Mouse (Mus musculus): ENCODE data around the gene Vwa8. TPM values are rescaled to one million over a fixed set of nuclear protein-coding genes. Genes with fewer than 3 reads are reported as not detected.

The Vwa8 gene
- polyA plus RNA-seq, 1 experiment from 2014 or later: 13.3 TPM

DNA sequence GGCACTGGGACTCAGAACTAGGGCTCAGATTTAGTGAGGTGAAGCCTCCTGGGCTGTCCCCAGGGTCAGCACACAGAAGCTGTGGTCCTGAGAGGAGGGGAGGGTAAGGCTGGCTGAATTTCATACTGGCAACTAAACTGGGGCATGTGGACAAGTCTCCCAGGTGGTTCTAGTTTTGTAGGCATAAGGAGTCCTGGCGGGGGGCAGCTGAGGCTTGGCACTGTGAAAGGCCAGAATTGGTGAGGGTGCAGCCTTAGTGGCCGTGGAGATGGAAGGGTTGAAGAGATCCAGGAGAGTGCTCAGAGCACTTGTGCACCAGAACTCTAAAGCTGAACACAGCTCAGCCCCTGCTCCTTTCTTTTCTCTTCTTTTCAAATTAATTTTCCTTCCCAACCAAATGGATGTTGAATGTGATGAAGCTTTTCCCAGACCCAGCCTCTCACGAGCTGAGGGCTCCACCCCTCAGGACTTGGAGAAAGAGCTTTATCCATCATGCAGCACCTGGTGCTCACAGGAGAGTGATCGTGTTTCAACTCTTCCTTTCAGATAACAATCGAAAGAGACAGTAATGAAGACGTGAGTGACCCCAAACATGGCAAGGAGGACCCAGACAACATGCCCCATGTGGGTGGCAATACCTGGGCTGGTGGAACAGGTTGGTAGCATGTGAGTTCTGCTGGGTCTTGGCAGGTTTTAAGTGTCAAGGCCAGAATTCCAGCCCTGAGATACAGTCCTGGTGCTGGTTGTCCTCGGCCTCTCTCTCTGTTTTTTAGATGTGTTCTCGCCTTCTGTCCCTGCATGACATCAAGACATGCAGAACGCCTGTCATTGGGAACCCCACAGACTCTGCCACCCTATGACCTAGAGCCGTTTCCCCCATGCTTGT lies 307.9 kb downstream of the Vwa8 start:
- DNase-seq (ENCODE audit: low spot score): no peak
- H3K36me3 ChIP-seq (ENCODE audit: control insufficient read depth, insufficient read depth, low read length): no peaks in the 10 kb centered on the region
- ATAC-seq (replicated peaks; ENCODE audit: low FRiP score, low TSS enrichment, low read depth): no peak
- H3K4me2 ChIP-seq (ENCODE audit: low read length): no peak overlapping the region
- H3K4me3 ChIP-seq (ENCODE audit: low read depth, low read length): no peak overlapping the region
- no peaks in the 10 kb centered on the region for H3K27me3 ChIP-seq (replicated peaks; ENCODE audit: control insufficient read depth, insufficient read depth, low read length)
- 62% methylated on average over 10 of the region's 10 CpGs for WGBS
- H3K9me3 ChIP-seq (ENCODE audit: control insufficient read depth, low read length): no peaks in the 10 kb centered on the region
- H3K27ac ChIP-seq (ENCODE audit: low read depth): no peak overlapping the region
- H3K4me1 ChIP-seq (replicated peaks; ENCODE audit: control insufficient read depth, insufficient read depth, low read length): peaks cover 10% of the 10 kb centered on the region; the same call in 1 of the 2 replicates
- no peak overlapping the region for H3K9ac ChIP-seq (ENCODE audit: low read length)

DNA sequence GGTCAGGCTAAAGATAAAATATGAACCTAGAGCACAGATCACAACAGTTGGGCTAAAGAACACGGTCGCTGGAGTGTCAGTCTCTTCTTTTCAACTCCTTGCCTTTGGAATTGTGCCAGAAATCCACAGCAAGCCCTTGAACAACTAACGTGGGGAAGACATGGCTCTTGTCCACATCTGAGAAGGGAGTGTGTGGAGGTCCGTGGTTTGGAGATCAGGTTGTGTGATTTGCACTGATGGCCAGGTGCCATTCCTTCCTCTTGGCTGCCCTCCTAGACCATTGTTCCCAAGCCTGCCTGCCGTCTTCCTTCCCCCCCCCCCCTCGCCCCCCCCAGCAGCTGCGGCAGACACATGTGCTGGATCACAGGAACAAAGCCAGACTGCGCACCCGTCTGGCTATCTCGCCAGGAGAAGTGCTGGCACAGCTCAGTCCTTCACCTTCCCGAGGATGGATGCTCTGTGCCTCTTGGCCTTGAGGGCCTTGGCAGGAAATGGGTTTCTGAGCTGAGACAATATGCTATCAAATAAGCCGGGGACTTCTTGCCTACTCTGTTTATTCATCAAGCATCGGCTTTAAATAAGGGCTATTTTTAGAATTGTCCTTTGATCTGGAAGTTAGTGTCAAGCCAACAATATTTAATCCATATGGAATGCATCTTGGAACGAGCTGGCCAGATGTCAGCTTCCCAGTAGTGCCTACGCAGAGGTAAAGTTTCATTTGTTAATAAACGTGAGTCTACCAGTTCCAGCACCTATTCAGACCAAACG lies 308.8 kb downstream of the Vwa8 start:
- DNase-seq (ENCODE audit: low spot score) (no peak), ATAC-seq (replicated peaks; ENCODE audit: low FRiP score, low TSS enrichment, low read depth) (0 out of 2 replicates have a peak, but pooled peaks have one; percentile 37)
- H3K4me3 ChIP-seq (ENCODE audit: low read depth, low read length): no peak overlapping the region
- no peak overlapping the region for H3K9ac ChIP-seq (ENCODE audit: low read length)
- no peak overlapping the region; the same call in 1 of the 2 replicates for H3K27ac ChIP-seq (ENCODE audit: low read depth)
- no peaks in the 10 kb centered on the region for H3K27me3 ChIP-seq (replicated peaks; ENCODE audit: control insufficient read depth, insufficient read depth, low read length)
- H3K36me3 ChIP-seq (ENCODE audit: control insufficient read depth, insufficient read depth, low read length): no peaks in the 10 kb centered on the region
- H3K9me3 ChIP-seq (ENCODE audit: control insufficient read depth, low read length): no peaks in the 10 kb centered on the region
- peaks cover 10% of the 10 kb centered on the region; the same call in 1 of the 2 replicates for H3K4me1 ChIP-seq (replicated peaks; ENCODE audit: control insufficient read depth, insufficient read depth, low read length)
- WGBS: 25% methylated on average over 16 of the region's 17 CpGs
- no peak overlapping the region for H3K4me2 ChIP-seq (ENCODE audit: low read length)

DNA sequence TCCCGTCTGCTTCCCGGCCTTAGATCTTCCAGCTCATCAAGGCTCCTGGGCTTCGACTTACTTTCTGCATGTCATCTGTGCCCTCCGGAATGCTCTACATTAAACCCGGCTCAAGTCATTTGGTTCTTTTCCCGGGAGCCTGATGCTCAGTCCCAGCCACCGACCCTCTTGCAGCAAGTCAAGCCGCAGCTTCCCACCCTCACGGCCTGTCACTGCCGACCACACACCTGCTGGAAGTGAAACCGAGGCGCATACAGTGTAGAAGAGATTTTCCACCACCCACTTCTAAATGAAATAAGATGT lies 309.3 kb downstream of the Vwa8 start:
- no peak overlapping the region for H3K4me2 ChIP-seq (ENCODE audit: low read length)
- H3K4me3 ChIP-seq (ENCODE audit: low read depth, low read length): no peak overlapping the region
- DNase-seq (ENCODE audit: low spot score) (no peak), ATAC-seq (replicated peaks; ENCODE audit: low FRiP score, low TSS enrichment, low read depth) (no peak)
- WGBS: 73% methylated on average over 12 of the region's 12 CpGs
- no peak overlapping the region; the same call in 1 of the 2 replicates for H3K27ac ChIP-seq (ENCODE audit: low read depth)
- H3K9ac ChIP-seq (ENCODE audit: low read length): no peak overlapping the region
- no peaks in the 10 kb centered on the region for H3K27me3 ChIP-seq (replicated peaks; ENCODE audit: control insufficient read depth, insufficient read depth, low read length)
- H3K4me1 ChIP-seq (replicated peaks; ENCODE audit: control insufficient read depth, insufficient read depth, low read length): peaks cover 10% of the 10 kb centered on the region; the same call in 1 of the 2 replicates
- H3K36me3 ChIP-seq (ENCODE audit: control insufficient read depth, insufficient read depth, low read length): no peaks in the 10 kb centered on the region
- no peaks in the 10 kb centered on the region for H3K9me3 ChIP-seq (ENCODE audit: control insufficient read depth, low read length)

DNA sequence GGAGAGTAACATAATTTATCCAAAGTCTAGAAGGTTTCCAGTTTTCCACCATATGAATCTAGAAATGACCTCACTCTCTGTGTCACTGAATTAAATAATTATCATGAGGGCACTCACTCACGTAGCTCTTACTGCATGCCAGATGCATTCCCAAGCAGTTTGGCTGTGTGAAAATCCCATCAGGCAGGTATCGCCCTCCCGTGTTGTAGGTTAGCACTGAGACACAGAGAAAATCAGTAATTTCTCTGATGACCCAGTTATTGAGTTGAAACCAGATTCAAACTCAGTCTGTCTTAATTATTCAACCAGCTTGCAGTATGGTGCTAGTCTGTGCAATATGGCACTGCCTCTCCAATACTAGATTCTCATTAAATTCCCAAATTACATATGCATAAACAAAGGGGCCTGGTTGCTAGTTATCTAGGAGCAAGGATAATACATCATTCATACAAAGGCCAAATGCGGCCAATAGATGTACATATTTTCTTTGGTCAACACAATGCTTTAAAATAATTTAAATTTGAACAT lies 309.9 kb downstream of the Vwa8 start:
- Histone ChIP-seq H3K36me3 (ENCODE audit: control insufficient read depth, insufficient read depth, low read length) (no peaks in the 10 kb centered on the region), H3K27ac (ENCODE audit: low read depth) (no peak overlapping the region), H3K4me3 (ENCODE audit: low read depth, low read length) (no peak overlapping the region), H3K27me3 (replicated peaks; ENCODE audit: control insufficient read depth, insufficient read depth, low read length) (no peaks in the 10 kb centered on the region), H3K4me1 (replicated peaks; ENCODE audit: control insufficient read depth, insufficient read depth, low read length) (peaks cover 10% of the 10 kb centered on the region; the same call in 1 of the 2 replicates), H3K9ac (ENCODE audit: low read length) (no peak overlapping the region), H3K9me3 (ENCODE audit: control insufficient read depth, low read length) (no peaks in the 10 kb centered on the region), H3K4me2 (ENCODE audit: low read length) (no peak overlapping the region)
- ATAC-seq (replicated peaks; ENCODE audit: low FRiP score, low TSS enrichment, low read depth): no peak
- 84% methylated on average over 4 of the region's 4 CpGs for WGBS
- DNase-seq (ENCODE audit: low spot score): no peak

DNA sequence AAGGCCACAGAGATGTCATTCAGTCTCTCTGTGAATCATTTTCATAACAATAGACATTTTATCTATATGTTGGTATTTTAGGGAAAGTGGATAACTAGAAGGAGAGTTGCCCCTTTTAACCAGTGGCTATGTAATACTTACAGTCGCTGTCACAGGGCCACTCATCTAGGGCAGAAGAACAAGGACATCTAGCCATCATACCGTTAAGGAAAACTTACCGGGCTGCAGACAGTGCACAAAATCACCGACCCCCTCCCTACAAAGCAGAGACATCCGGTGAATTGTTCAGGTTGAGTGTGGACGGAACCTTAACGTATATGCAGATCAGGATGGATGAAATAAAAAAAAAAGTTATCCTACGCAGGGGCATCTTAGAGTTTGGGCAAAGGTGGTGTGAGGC lies 310.6 kb downstream of the Vwa8 start:
- H3K27ac ChIP-seq (ENCODE audit: low read depth): no peak overlapping the region
- DNase-seq (ENCODE audit: low spot score): no peak
- WGBS: 94% methylated on average over 8 of the region's 8 CpGs
- H3K36me3 ChIP-seq (ENCODE audit: control insufficient read depth, insufficient read depth, low read length): no peaks in the 10 kb centered on the region
- H3K4me3 ChIP-seq (ENCODE audit: low read depth, low read length): no peak overlapping the region
- H3K4me1 ChIP-seq (replicated peaks; ENCODE audit: control insufficient read depth, insufficient read depth, low read length): peaks cover 10% of the 10 kb centered on the region; the same call in 1 of the 2 replicates
- H3K4me2 ChIP-seq (ENCODE audit: low read length): no peak overlapping the region
- ATAC-seq (replicated peaks; ENCODE audit: low FRiP score, low TSS enrichment, low read depth): no peak
- no peaks in the 10 kb centered on the region for H3K9me3 ChIP-seq (ENCODE audit: control insufficient read depth, low read length)
- no peak overlapping the region for H3K9ac ChIP-seq (ENCODE audit: low read length)
- H3K27me3 ChIP-seq (replicated peaks; ENCODE audit: control insufficient read depth, insufficient read depth, low read length): no peaks in the 10 kb centered on the region

DNA sequence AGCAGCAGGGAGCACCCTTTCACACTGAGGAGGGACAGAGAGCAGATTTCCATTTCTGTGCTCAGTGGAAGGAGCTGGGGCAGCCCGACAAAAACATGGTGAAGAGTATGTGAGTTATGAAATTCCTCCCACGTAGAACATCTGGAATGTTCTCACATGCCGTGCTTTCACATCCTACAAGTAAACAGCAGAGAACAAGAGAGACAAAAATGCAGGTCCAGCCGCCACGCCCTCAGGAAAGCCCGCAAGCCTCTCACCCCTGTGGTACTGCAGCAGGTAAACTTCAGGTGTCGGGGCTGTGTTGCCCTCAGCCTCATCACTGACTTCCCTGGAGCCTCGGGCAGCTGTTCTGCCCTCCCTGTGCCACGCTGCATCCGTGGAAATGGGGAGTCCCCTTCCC lies 311.6 kb downstream of the Vwa8 start:
- H3K9ac ChIP-seq (ENCODE audit: low read length): no peak overlapping the region
- no peaks in the 10 kb centered on the region for H3K9me3 ChIP-seq (ENCODE audit: control insufficient read depth, low read length)
- ATAC-seq (replicated peaks; ENCODE audit: low FRiP score, low TSS enrichment, low read depth): no peak
- peaks cover 10% of the 10 kb centered on the region; the same call in 1 of the 2 replicates for H3K4me1 ChIP-seq (replicated peaks; ENCODE audit: control insufficient read depth, insufficient read depth, low read length)
- H3K36me3 ChIP-seq (ENCODE audit: control insufficient read depth, insufficient read depth, low read length): no peaks in the 10 kb centered on the region
- WGBS: 69% methylated on average over 10 of the region's 10 CpGs
- no peak overlapping the region for H3K4me2 ChIP-seq (ENCODE audit: low read length)
- no peak overlapping the region for H3K4me3 ChIP-seq (ENCODE audit: low read depth, low read length)
- no peaks in the 10 kb centered on the region for H3K27me3 ChIP-seq (replicated peaks; ENCODE audit: control insufficient read depth, insufficient read depth, low read length)
- no peak for DNase-seq (ENCODE audit: low spot score)
- H3K27ac ChIP-seq (ENCODE audit: low read depth): no peak overlapping the region

DNA sequence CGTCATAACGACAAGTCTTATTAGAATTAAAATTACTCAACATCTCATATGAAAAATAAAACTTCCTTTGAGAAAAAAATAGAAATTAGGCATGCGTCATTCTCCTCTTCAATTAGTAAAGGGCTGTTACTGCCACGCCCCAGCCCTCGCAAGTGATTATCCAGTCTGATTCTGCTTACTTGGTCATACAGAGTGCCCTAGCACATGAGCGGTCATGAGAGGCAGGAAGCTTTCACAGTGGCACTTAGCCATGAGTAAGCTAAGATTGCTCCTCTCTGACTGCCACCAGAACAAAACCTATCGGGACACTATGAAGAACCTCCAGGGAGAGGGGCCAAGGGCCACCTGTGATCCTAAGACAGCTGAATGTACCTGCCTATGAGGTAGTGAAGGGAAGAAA lies 312.1 kb downstream of the Vwa8 start:
- ATAC-seq (replicated peaks; ENCODE audit: low FRiP score, low TSS enrichment, low read depth) (no peak), DNase-seq (ENCODE audit: low spot score) (no peak)
- H3K4me1 ChIP-seq (replicated peaks; ENCODE audit: control insufficient read depth, insufficient read depth, low read length): peaks cover 10% of the 10 kb centered on the region; the same call in 1 of the 2 replicates
- H3K27ac ChIP-seq (ENCODE audit: low read depth): no peak overlapping the region
- H3K4me2 ChIP-seq (ENCODE audit: low read length): no peak overlapping the region
- H3K9me3 ChIP-seq (ENCODE audit: control insufficient read depth, low read length): no peaks in the 10 kb centered on the region
- no peaks in the 10 kb centered on the region for H3K27me3 ChIP-seq (replicated peaks; ENCODE audit: control insufficient read depth, insufficient read depth, low read length)
- no peak overlapping the region for H3K4me3 ChIP-seq (ENCODE audit: low read depth, low read length)
- H3K9ac ChIP-seq (ENCODE audit: low read length): no peak overlapping the region
- 89% methylated on average over 7 of the region's 7 CpGs for WGBS
- no peaks in the 10 kb centered on the region for H3K36me3 ChIP-seq (ENCODE audit: control insufficient read depth, insufficient read depth, low read length)

DNA sequence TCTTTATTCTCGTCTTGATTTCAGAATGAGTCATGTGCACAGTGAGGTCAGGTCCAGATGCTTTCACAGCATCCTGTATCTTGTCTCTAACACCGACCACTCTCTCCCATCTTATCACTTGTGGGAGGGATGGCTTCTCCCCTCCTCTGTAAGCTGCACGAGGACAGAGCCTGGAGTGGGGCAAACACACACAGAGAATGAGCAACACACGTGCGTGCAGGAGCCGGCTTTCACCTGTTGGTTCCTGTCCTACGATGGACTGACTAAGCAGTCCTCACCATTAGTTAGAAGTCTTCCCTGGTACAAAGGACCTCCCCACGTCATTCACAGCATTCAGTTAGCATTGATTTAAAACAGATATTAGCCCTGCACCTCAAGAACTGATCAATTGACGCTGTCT lies 312.9 kb downstream of the Vwa8 start:
- no peaks in the 10 kb centered on the region for H3K9me3 ChIP-seq (ENCODE audit: control insufficient read depth, low read length)
- peaks cover 10% of the 10 kb centered on the region; the same call in 1 of the 2 replicates for H3K4me1 ChIP-seq (replicated peaks; ENCODE audit: control insufficient read depth, insufficient read depth, low read length)
- H3K27me3 ChIP-seq (replicated peaks; ENCODE audit: control insufficient read depth, insufficient read depth, low read length): no peaks in the 10 kb centered on the region
- WGBS: 74% methylated on average over 9 of the region's 9 CpGs
- no peak overlapping the region for H3K27ac ChIP-seq (ENCODE audit: low read depth)
- H3K4me3 ChIP-seq (ENCODE audit: low read depth, low read length): no peak overlapping the region
- DNase-seq (ENCODE audit: low spot score): no peak
- H3K36me3 ChIP-seq (ENCODE audit: control insufficient read depth, insufficient read depth, low read length): no peaks in the 10 kb centered on the region
- H3K9ac ChIP-seq (ENCODE audit: low read length): no peak overlapping the region
- no peak overlapping the region for H3K4me2 ChIP-seq (ENCODE audit: low read length)
- ATAC-seq (replicated peaks; ENCODE audit: low FRiP score, low TSS enrichment, low read depth): no peak

Data from intestine, embryonic 14.5 days (tissue).